Mouse (Mus musculus): ENCODE data around the gene Nfkbie. TPM values are rescaled to one million over a fixed set of nuclear protein-coding genes. Genes with fewer than 3 reads are reported as not detected.
A peak's percentile ranks its signal among the peaks of the same experiment; 100 is the strongest.

The Nfkbie gene
- polyA plus RNA-seq, 1 experiment from 2014 or later = 5.5 TPM

GRCm38 (mm10) chr17:45589844-45590243 lies 34.3 kb downstream of the Nfkbie start:
- no peak overlapping the region for H3K4me3 ChIP-seq (replicated peaks)
- no peak overlapping the region for H3K27ac ChIP-seq
- no peak overlapping the region for H3K9ac ChIP-seq
- peaks cover 24% of the 10 kb centered on the region for H3K36me3 ChIP-seq (replicated peaks)
- 91% methylated on average over 8 of the region's 8 CpGs for WGBS
- ATAC-seq (ENCODE audit: low FRiP score) = no peak
- H3K27me3 ChIP-seq = peaks cover 23% of the 10 kb centered on the region
- no peak overlapping the region for H3K4me2 ChIP-seq
- H3K4me1 ChIP-seq = peaks cover 41% of the 10 kb centered on the region
- no peaks in the 10 kb centered on the region; the same call in 1 of the 2 replicates for H3K9me3 ChIP-seq

GRCm38 (mm10) chr17:45590410-45590809 lies 34.9 kb downstream of the Nfkbie start:
- H3K4me1 ChIP-seq = peaks cover 40% of the 10 kb centered on the region
- H3K9ac ChIP-seq = no peak overlapping the region
- no peak overlapping the region for H3K4me2 ChIP-seq
- peaks cover 27% of the 10 kb centered on the region for H3K27me3 ChIP-seq
- H3K27ac ChIP-seq = no peak overlapping the region
- no peaks in the 10 kb centered on the region; the same call in 1 of the 2 replicates for H3K9me3 ChIP-seq
- 82% methylated on average over 6 of the region's 6 CpGs for WGBS
- H3K4me3 ChIP-seq (replicated peaks) = no peak overlapping the region
- H3K36me3 ChIP-seq (replicated peaks) = peaks cover 24% of the 10 kb centered on the region
- ATAC-seq (ENCODE audit: low FRiP score) = no peak

- Histone ChIP-seq H3K27me3 (peaks cover 40% of the 10 kb centered on the region), H3K4me3 (replicated peaks) (no peak overlapping the region), H3K9ac (peak overlapping the region; percentile 29; the same call in 1 of the 2 replicates), H3K9me3 (no peaks in the 10 kb centered on the region), H3K27ac (no peak overlapping the region), H3K4me1 (peaks cover 47% of the 10 kb centered on the region), H3K4me2 (peak overlapping the region; percentile 1; the same call in 1 of the 2 replicates), H3K36me3 (replicated peaks) (peaks cover 16% of the 10 kb centered on the region)
- no peak for ATAC-seq (ENCODE audit: low FRiP score)
- WGBS = 63% methylated on average over 16 of the region's 16 CpGs
Measured at GRCm38 (mm10) chr17:45591701-45592605, 36.5 kb downstream of the Nfkbie start.

- Histone ChIP-seq H3K9ac (peak overlapping the region; percentile 29; the same call in 1 of the 2 replicates), H3K27me3 (peaks cover 44% of the 10 kb centered on the region), H3K4me1 (peaks cover 50% of the 10 kb centered on the region), H3K27ac (0 out of 2 replicates have a peak overlapping the region, but pooled peaks have one; percentile 19), H3K4me3 (replicated peaks) (no peak overlapping the region), H3K9me3 (no peaks in the 10 kb centered on the region), H3K4me2 (peak overlapping the region; percentile 1), H3K36me3 (replicated peaks) (peaks cover 11% of the 10 kb centered on the region; the same call in 1 of the 2 replicates)
- WGBS = 61% methylated on average over 8 of the region's 8 CpGs
- ATAC-seq (ENCODE audit: low FRiP score) = no peak
Measured at GRCm38 (mm10) chr17:45592606-45593431, 37.3 kb downstream of the Nfkbie start.

GRCm38 (mm10) chr17:45593479-45593878 lies 38.0 kb downstream of the Nfkbie start:
- no peak overlapping the region for H3K27ac ChIP-seq
- ATAC-seq (ENCODE audit: low FRiP score) = no peak
- H3K4me1 ChIP-seq = peaks cover 50% of the 10 kb centered on the region
- peak overlapping the region; percentile 19; the same call in 1 of the 2 replicates for H3K4me2 ChIP-seq
- no peak overlapping the region; the same call in 1 of the 2 replicates for H3K4me3 ChIP-seq (replicated peaks)
- H3K36me3 ChIP-seq (replicated peaks) = peaks cover 11% of the 10 kb centered on the region; the same call in 1 of the 2 replicates
- H3K9me3 ChIP-seq = no peaks in the 10 kb centered on the region
- H3K27me3 ChIP-seq = peaks cover 47% of the 10 kb centered on the region
- WGBS = 15% methylated on average over 8 of the region's 8 CpGs
- peak overlapping the region; percentile 21; the same call in 1 of the 2 replicates for H3K9ac ChIP-seq

GRCm38 (mm10) chr17:45594195-45594594 lies 38.7 kb downstream of the Nfkbie start:
- no peak overlapping the region for H3K27ac ChIP-seq
- peaks cover 51% of the 10 kb centered on the region for H3K4me1 ChIP-seq
- peaks cover 48% of the 10 kb centered on the region for H3K27me3 ChIP-seq
- WGBS = 51% methylated on average over 8 of the region's 8 CpGs
- peak overlapping the region; percentile 21; the same call in 1 of the 2 replicates for H3K9ac ChIP-seq
- no peak for ATAC-seq (ENCODE audit: low FRiP score)
- H3K9me3 ChIP-seq = no peaks in the 10 kb centered on the region
- peak overlapping the region; percentile 97 for H3K4me2 ChIP-seq
- peak overlapping the region; percentile 52 for H3K4me3 ChIP-seq (replicated peaks)
- peaks cover 5% of the 10 kb centered on the region; the same call in 1 of the 2 replicates for H3K36me3 ChIP-seq (replicated peaks)

GRCm38 (mm10) chr17:45594881-45595735 lies 39.6 kb downstream of the Nfkbie start:
- Histone ChIP-seq H3K4me2 (peak overlapping the region; percentile 97), H3K9me3 (no peaks in the 10 kb centered on the region), H3K36me3 (replicated peaks) (no peaks in the 10 kb centered on the region), H3K27ac (peak overlapping the region; percentile 1; the same call in 1 of the 2 replicates), H3K9ac (peak overlapping the region; percentile 71), H3K27me3 (peaks cover 57% of the 10 kb centered on the region), H3K4me1 (peaks cover 58% of the 10 kb centered on the region), H3K4me3 (replicated peaks) (peak overlapping the region; percentile 52)
- 2% methylated on average over 44 of the region's 58 CpGs for WGBS
- peak; percentile 83 for ATAC-seq (ENCODE audit: low FRiP score)

- Histone ChIP-seq H3K9ac (peak overlapping the region; percentile 71), H3K4me3 (replicated peaks) (peak overlapping the region; percentile 52), H3K9me3 (no peaks in the 10 kb centered on the region), H3K27me3 (peaks cover 65% of the 10 kb centered on the region), H3K4me2 (peak overlapping the region; percentile 97), H3K36me3 (replicated peaks) (no peaks in the 10 kb centered on the region), H3K4me1 (peaks cover 58% of the 10 kb centered on the region), H3K27ac (peak overlapping the region; percentile 1; the same call in 1 of the 2 replicates)
- ATAC-seq (ENCODE audit: low FRiP score) = peak; percentile 17; the same call in 1 of the 2 replicates
- WGBS = 2% methylated on average over 23 of the region's 23 CpGs
Measured at GRCm38 (mm10) chr17:45595736-45596390, 40.4 kb downstream of the Nfkbie start.

- peak; percentile 37; the same call in 1 of the 2 replicates for ATAC-seq (ENCODE audit: low FRiP score)
- H3K4me2 ChIP-seq = no peak overlapping the region
- H3K27me3 ChIP-seq = peaks cover 74% of the 10 kb centered on the region
- H3K4me3 ChIP-seq (replicated peaks) = no peak overlapping the region
- H3K4me1 ChIP-seq = peaks cover 64% of the 10 kb centered on the region
- no peaks in the 10 kb centered on the region for H3K36me3 ChIP-seq (replicated peaks)
- H3K9ac ChIP-seq = no peak overlapping the region
- peak overlapping the region; percentile 33; the same call in 1 of the 2 replicates for H3K27ac ChIP-seq
- no peaks in the 10 kb centered on the region for H3K9me3 ChIP-seq
- WGBS = 24% methylated on average over 11 of the region's 11 CpGs
Measured at GRCm38 (mm10) chr17:45596631-45597396, 41.3 kb downstream of the Nfkbie start.

GRCm38 (mm10) chr17:45597787-45598186 lies 42.3 kb downstream of the Nfkbie start:
- no peaks in the 10 kb centered on the region for H3K9me3 ChIP-seq
- no peak overlapping the region for H3K4me2 ChIP-seq
- H3K27ac ChIP-seq = no peak overlapping the region
- peaks cover 79% of the 10 kb centered on the region for H3K27me3 ChIP-seq
- 50% methylated on average over 3 of the region's 3 CpGs for WGBS
- no peak overlapping the region for H3K4me3 ChIP-seq (replicated peaks)
- H3K4me1 ChIP-seq = peaks cover 59% of the 10 kb centered on the region
- no peak for ATAC-seq (ENCODE audit: low FRiP score)
- H3K36me3 ChIP-seq (replicated peaks) = no peaks in the 10 kb centered on the region
- H3K9ac ChIP-seq = no peak overlapping the region

Measured in forebrain, embryonic 12.5 days (tissue).